In genomic region chr6:147501439-147501838, GRCm38 (mm10) we compare ENCODE assay signal across 8 mouse cellular contexts.
"Had no signal": no experiment of that assay in that cellular context is flagged by ENCODE, and none has a peak within 500 bp of the region (broad histone marks: within the 10 kb centered on the region; RNA-seq: fewer than 3 reads in every experiment).

No protein-coding gene starts in this region.

- DNase-seq: kidney, postnatal 36 days; layer of hippocampus, adult 9-11 months; layer of hippocampus, postnatal 36 days; left cerebral cortex, postnatal 4 days; lung, adult 18-20 months; spleen, adult 18-20 months; thymus, adult 18-20 months; thymus, postnatal 14 days had no signal
